Mouse (Mus musculus) olfactory bulb, adult 2 months (tissue): ENCODE measurements at regions not wholly inside any gene's neighbourhood (a gene's known extent, or its start where the extent isn't known, plus 50 kb on each side); places are given as distances from the start of the nearest gene placed in this dataset.

Experiments
- H3K27ac ChIP-seq: fragments of 200-500 bp; 2 replicates; pipeline ENCODE4 v1.5.1; 2012; ENCODE audit warnings: low read depth, low read length; ENCODE audit not compliant: insufficient read depth
- H3K4me1 ChIP-seq: fragments of 200-500 bp; 2 replicates; pipeline ENCODE4 v1.6.1; 2012; ENCODE audit warnings: low read length; ENCODE audit not compliant: control insufficient read depth, insufficient read depth
- H3K4me3 ChIP-seq: fragments of 200-500 bp; 2 replicates; pipeline ENCODE4 v1.5.1; 2012; ENCODE audit warnings: mild to moderate bottlenecking, low read depth, low read length, moderate library complexity; ENCODE audit not compliant: insufficient read depth
- CTCF ChIP-seq: fragments of 200-500 bp; IDR thresholded peaks from 2 replicates; pipeline ENCODE4 v1.5.1; 2012; ENCODE audit warnings: low read depth, mild to moderate bottlenecking, low read length, moderate library complexity; ENCODE audit not compliant: insufficient read depth
- POLR2A ChIP-seq: fragments of 200-500 bp; IDR thresholded peaks from 2 replicates; pipeline ENCODE4 v1.6.1; 2012; ENCODE audit warnings: mild to moderate bottlenecking, low read depth, low read length, moderate library complexity; ENCODE audit not compliant: insufficient read depth
- WGBS: fragments of 180-500 bp; shearing (Covaris S2); methylation state at CpG from one replicate; pipeline ENCODE4 v1.1.7; 2018; 5-methylcytosine and 5-hydroxymethylcytosine counted together

DNA sequence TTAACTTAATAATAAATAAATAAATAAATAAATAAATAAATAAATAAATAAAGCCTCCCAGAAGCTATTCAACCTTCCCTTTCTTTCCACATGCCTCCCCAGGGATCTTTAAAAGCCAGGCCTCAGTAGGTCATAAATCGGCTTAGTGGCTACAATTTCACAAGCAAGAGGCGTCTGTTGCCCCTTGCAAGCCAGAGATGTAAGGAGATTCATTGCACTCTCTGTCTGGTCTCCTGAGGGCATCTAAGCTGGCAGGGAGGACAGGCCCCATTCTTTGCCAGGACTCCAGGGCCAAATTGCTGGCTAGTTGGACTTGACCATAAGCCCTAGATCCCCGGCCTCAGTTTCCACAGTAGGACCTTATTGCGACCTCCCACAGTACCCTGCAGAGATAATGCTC is 101.6 kb upstream of the Cachd1 start:
- Histone ChIP-seq H3K4me1 (no peaks in the 10 kb centered on the region), H3K27ac (no peak overlapping the region), H3K4me3 (no peak overlapping the region)
- 90% methylated on average over 4 of the region's 4 CpGs for WGBS
- no peak for TF ChIP-seq CTCF
- TF ChIP-seq POLR2A, result no peak

DNA sequence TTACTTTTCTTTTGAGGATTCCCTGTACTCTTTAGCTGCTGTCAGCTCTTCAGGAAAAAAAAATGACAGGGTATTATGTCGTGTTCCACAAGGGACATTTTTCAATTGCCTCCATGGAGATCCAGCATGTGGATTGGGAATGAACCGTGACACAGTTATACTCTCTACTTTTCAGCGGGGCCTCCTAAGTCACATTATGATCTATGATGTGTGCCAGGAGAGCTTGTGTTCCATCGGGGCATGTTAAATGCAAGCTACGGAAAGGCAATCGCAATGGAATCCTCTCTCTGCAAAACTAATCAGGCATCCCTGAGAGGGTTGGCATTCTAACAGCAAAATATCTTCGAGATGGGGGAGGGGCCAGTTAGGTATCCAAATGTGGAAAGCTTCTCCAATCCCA is 92.7 kb upstream of the Cachd1 start:
- H3K27ac ChIP-seq, result no peak overlapping the region
- WGBS, result 86% methylated on average over 7 of the region's 7 CpGs
- TF ChIP-seq POLR2A (no peak), CTCF (no peak)
- H3K4me1 ChIP-seq, result no peaks in the 10 kb centered on the region
- no peak overlapping the region for H3K4me3 ChIP-seq

DNA sequence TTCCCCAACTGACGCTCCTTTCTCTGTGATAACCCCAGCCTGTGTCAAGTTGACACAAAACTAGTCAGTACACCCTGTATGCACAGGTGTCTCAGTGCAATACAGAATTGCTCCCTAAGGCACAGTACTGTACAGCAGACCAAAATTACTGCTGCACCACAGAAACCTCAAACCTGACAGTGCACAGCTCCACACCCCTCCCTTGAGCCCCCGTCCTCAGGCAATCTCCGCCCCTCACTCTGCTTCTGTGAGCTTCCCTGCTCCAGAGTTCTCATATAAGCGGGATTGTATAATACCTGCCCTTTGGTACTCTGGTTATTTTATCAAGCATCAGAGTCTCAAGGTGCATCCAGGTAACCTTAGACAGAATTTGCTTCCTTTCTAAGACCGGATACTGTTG is 76.5 kb upstream of the Cachd1 start:
- no peak overlapping the region for H3K27ac ChIP-seq
- WGBS, result 68% methylated on average over 5 of the region's 5 CpGs
- no peak overlapping the region for H3K4me3 ChIP-seq
- H3K4me1 ChIP-seq, result no peaks in the 10 kb centered on the region
- TF ChIP-seq POLR2A (no peak), CTCF (no peak)

DNA sequence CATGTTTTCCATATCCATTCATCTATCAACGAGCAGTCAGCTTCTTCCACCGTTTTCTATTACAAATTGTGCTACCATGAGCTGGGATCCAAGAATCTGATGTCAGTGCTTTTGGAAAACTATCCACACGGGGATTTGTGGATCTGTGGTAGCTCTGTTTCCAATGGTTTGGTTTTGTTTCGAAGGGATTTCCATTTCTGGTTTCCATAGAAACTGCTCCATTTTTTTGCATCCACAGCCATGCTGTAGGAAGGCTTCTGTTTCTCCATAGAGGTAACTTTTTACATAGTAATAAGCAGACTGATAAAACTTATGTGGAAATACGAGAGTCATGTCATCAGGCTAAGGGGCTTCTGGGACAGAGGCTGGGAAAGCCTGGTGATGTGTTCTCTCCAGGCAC is 76.1 kb upstream of the Cachd1 start:
- Histone ChIP-seq H3K4me3 (no peak overlapping the region), H3K4me1 (no peaks in the 10 kb centered on the region), H3K27ac (no peak overlapping the region)
- no peak for TF ChIP-seq CTCF
- TF ChIP-seq POLR2A, result no peak
- 33% methylated on average over 5 of the region's 5 CpGs for WGBS

GRCm38 (mm10) chr4:100705960-100706359 is 70.5 kb upstream of the Cachd1 start:
- WGBS, result 32% methylated on average over 6 of the region's 6 CpGs
- no peaks in the 10 kb centered on the region for H3K4me1 ChIP-seq
- H3K27ac ChIP-seq, result no peak overlapping the region
- no peak overlapping the region for H3K4me3 ChIP-seq
- TF ChIP-seq CTCF (no peak), POLR2A (no peak)

GRCm38 (mm10) chr4:100707125-100707524 is 69.3 kb upstream of the Cachd1 start:
- Histone ChIP-seq H3K4me3 (no peak overlapping the region), H3K4me1 (no peaks in the 10 kb centered on the region), H3K27ac (no peak overlapping the region)
- TF ChIP-seq CTCF, result no peak
- TF ChIP-seq POLR2A, result no peak
- 29% methylated on average over 6 of the region's 6 CpGs for WGBS

GRCm38 (mm10) chr4:100708247-100708646 is 68.2 kb upstream of the Cachd1 start:
- Histone ChIP-seq H3K4me1 (no peaks in the 10 kb centered on the region), H3K27ac (no peak overlapping the region), H3K4me3 (no peak overlapping the region)
- TF ChIP-seq CTCF (no peak), POLR2A (no peak)
- 94% methylated on average over 5 of the region's 5 CpGs for WGBS

DNA sequence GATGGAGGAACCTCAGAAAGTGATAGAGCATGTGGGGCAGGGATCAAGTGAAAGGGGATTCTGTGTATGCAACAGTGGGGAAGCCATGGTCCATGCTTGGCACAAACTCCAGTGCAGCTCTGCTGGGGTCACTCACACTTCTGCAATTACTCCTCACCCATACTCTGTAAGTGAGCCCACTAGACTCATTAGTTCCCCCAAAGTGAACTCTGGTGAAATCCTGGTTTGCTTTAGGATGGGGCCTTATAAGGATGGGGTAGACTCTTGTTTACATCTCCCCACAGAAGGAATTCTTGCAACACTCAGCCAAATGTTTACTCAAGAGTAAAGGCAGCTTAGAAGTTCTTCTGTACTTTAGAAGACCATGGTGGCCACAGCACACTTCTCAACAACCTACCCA is 62.2 kb upstream of the Cachd1 start:
- no peak overlapping the region for H3K27ac ChIP-seq
- H3K4me1 ChIP-seq, result no peaks in the 10 kb centered on the region
- H3K4me3 ChIP-seq, result no peak overlapping the region
- TF ChIP-seq POLR2A (no peak), CTCF (no peak)

GRCm38 (mm10) chr4:100717601-100718000 is 58.9 kb upstream of the Cachd1 start:
- H3K4me3 ChIP-seq, result no peak overlapping the region
- no peak for TF ChIP-seq POLR2A
- no peak for TF ChIP-seq CTCF
- WGBS, result 78% methylated on average over 9 of the region's 9 CpGs
- H3K4me1 ChIP-seq, result peaks cover 2% of the 10 kb centered on the region; the same call in 1 of the 2 replicates
- no peak overlapping the region for H3K27ac ChIP-seq

GRCm38 (mm10) chr4:100722532-100722931 is 53.9 kb upstream of the Cachd1 start:
- WGBS, result 30% methylated on average over 9 of the region's 9 CpGs
- Histone ChIP-seq H3K27ac (no peak overlapping the region), H3K4me3 (no peak overlapping the region), H3K4me1 (peaks cover 2% of the 10 kb centered on the region; the same call in 1 of the 2 replicates)
- TF ChIP-seq CTCF (peak; percentile 54; the same call in 1 of the 2 replicates), POLR2A (no peak)
